Mouse (Mus musculus) CH12.LX (cell line): ENCODE results near the gene Wwc2.

Source experiments
- BHLHE40 ChIP-seq: IDR thresholded peaks from 2 replicates; pipeline ENCODE4 v1.6.1; 2011; ENCODE audit warnings: mild to moderate bottlenecking, low read depth, low read length, improper control_type of control experiment
- CTCF ChIP-seq, 2 experiments: IDR thresholded peaks in 1 of 2; conservative IDR thresholded peaks in 1 of 2; 2 replicates each; pipeline ENCODE4 v1.5.1; 2011 to 2012; ENCODE audit warnings: low read depth in 2 of 2, low read length in 2 of 2, improper control_type of control experiment in 1 of 2, inconsistent platforms in 1 of 2, mild to moderate bottlenecking in 1 of 2, moderate library complexity in 1 of 2
- EP300 ChIP-seq: IDR thresholded peaks from 2 replicates; pipeline ENCODE4 v1.6.1; 2011; ENCODE audit warnings: low read length, improper control_type of control experiment
- JUND ChIP-seq: conservative IDR thresholded peaks from 2 replicates; pipeline ENCODE4 v1.6.1; 2011; ENCODE audit warnings: low read depth, low read length, improper control_type of control experiment
- KAT2A ChIP-seq: IDR thresholded peaks from 2 replicates; pipeline ENCODE4 v1.6.1; 2012; ENCODE audit warnings: low read length, improper control_type of control experiment, inconsistent platforms; ENCODE audit not compliant: insufficient replicate concordance
- MEF2A ChIP-seq: IDR thresholded peaks from 2 replicates; pipeline ENCODE4 v1.6.1; 2014; ENCODE audit warnings: low read depth, mild to moderate bottlenecking, inconsistent platforms, low read length, improper control_type of control experiment, borderline replicate concordance
- MXI1 ChIP-seq: IDR thresholded peaks from 2 replicates; pipeline ENCODE4 v1.6.1; 2011; ENCODE audit warnings: mild to moderate bottlenecking, low read depth, low read length, improper control_type of control experiment
- POLR2A ChIP-seq: IDR thresholded peaks from 2 replicates; pipeline ENCODE4 v1.6.1; 2011; ENCODE audit warnings: low read depth, mild to moderate bottlenecking, improper control_type of control experiment, low read length
- POLR2AphosphoS2 ChIP-seq: IDR thresholded peaks from 2 replicates; pipeline ENCODE4 v1.6.1; 2011; ENCODE audit warnings: low read depth, low read length, improper control_type of control experiment
- RAD21 ChIP-seq: IDR thresholded peaks from 2 replicates; pipeline ENCODE4 v1.6.1; 2011; ENCODE audit warnings: low read depth, mild to moderate bottlenecking, low read length, improper control_type of control experiment, moderate library complexity
- SMC3 ChIP-seq: IDR thresholded peaks from 2 replicates; pipeline ENCODE4 v1.6.1; 2011; ENCODE audit warnings: low read depth, low read length, improper control_type of control experiment
- TBP ChIP-seq: conservative IDR thresholded peaks from 2 replicates; pipeline ENCODE4 v1.6.1; 2011; ENCODE audit warnings: low read depth, low read length, improper control_type of control experiment
- USF2 ChIP-seq: conservative IDR thresholded peaks from 2 replicates; pipeline ENCODE4 v1.6.1; 2011; ENCODE audit warnings: low read depth, low read length, improper control_type of control experiment

GRCm38 (mm10) chr8:47802349-47802748, 188.4 kb downstream of the Wwc2 start:
- no peak for TF ChIP-seq BHLHE40
- TF ChIP-seq MXI1, result no peak
- TF ChIP-seq CTCF (conservative IDR thresholded peaks at IDR 0.05 in 1 of 2, IDR thresholded peaks at IDR 0.05 in 1 of 2; ENCODE audit: low read depth in 2 of 2, low read length in 2 of 2), result no peak
- no peak for TF ChIP-seq SMC3
- TF ChIP-seq USF2, result no peak
- TF ChIP-seq EP300, result no peak
- no peak for TF ChIP-seq JUND
- no peak for TF ChIP-seq RAD21
- TF ChIP-seq POLR2AphosphoS2, result no peak
- no peak for TF ChIP-seq POLR2A
- no peak for TF ChIP-seq KAT2A
- TF ChIP-seq TBP, result no peak
- no peak for TF ChIP-seq MEF2A
